Mouse (Mus musculus) forebrain, postnatal 0 days (tissue): Measurements from ENCODE around the gene Amhr2. TPM values are rescaled to one million over a fixed set of nuclear protein-coding genes. Genes with fewer than 3 reads are reported as not detected.

Source experiments
- ATAC-seq: fragments of 200-750 bp; cut with Nextera tagmentation; 2 replicates; pipeline ENCODE4 v1.8.0; 2017; ENCODE audit warnings: mild to moderate bottlenecking, moderate library complexity
- DNase-seq: peaks from one replicate; pipeline ENCODE4 v3.0.0-alpha.2; 2015
- H3K27ac ChIP-seq: fragments of 300-500 bp; sonication (generic); 2 replicates; pipeline ENCODE4 v1.5.1; 2014; ENCODE audit warnings: low read depth, mild to moderate bottlenecking, antibody characterized with exemption, low read length, moderate library complexity, mixed read lengths
- H3K27me3 ChIP-seq: fragments of 300-500 bp; sonication (generic); 2 replicates; pipeline ENCODE4 v1.6.1; 2014; ENCODE audit warnings: mild to moderate bottlenecking, low read length, mixed read lengths; ENCODE audit not compliant: insufficient read depth
- H3K36me3 ChIP-seq: fragments of 300-500 bp; sonication (generic); 2 replicates; pipeline ENCODE4 v1.6.1; 2014; ENCODE audit warnings: mild to moderate bottlenecking, moderate library complexity; ENCODE audit not compliant: insufficient read depth
- H3K4me1 ChIP-seq: fragments of 300-500 bp; sonication (generic); 2 replicates; pipeline ENCODE4 v1.6.1; 2014; ENCODE audit warnings: antibody characterized with exemption; ENCODE audit not compliant: insufficient read depth
- H3K4me2 ChIP-seq: fragments of 300-500 bp; sonication (generic); 2 replicates; pipeline ENCODE4 v1.6.1; 2014; ENCODE audit warnings: low read depth, mild to moderate bottlenecking, moderate library complexity
- H3K4me3 ChIP-seq: fragments of 300-500 bp; sonication (generic); 2 replicates; pipeline ENCODE4 v1.5.1; 2014; ENCODE audit warnings: low read depth, low read length, mixed read lengths
- H3K9ac ChIP-seq: fragments of 300-500 bp; sonication (generic); 2 replicates; pipeline ENCODE4 v1.6.1; 2014; ENCODE audit warnings: mild to moderate bottlenecking
- H3K9me3 ChIP-seq: fragments of 300-500 bp; sonication (generic); 2 replicates; pipeline ENCODE4 v1.6.1; 2016; ENCODE audit warnings: low read length
- CTCF ChIP-seq: sonication (generic); IDR thresholded peaks from 2 replicates; pipeline ENCODE4 v1.5.1; 2016; ENCODE audit warnings: antibody characterized with exemption, control low read depth, low read depth
- WGBS: fragments of 180-500 bp; shearing (Covaris S2); extraction: QIAGEN DNeasy Blood & Tissue Kit; methylation state at CpG from one replicate; pipeline ENCODE4 v1.1.7; 2014; 5-methylcytosine and 5-hydroxymethylcytosine counted together
- polyA plus RNA-seq: library from polyadenylated mRNA; unstranded; fragments of >200 nt; fragmentation: Nextera tagmentation; extraction: Ambion mirVana; gene quantifications from 2 replicates; pipeline ENCODE4 v1.2.1, GENCODE M21; 2015
- total RNA-seq: library from RNA; depleted of rRNA; stranded (reverse); fragments of >200 nt; gene quantifications from 2 replicates; pipeline ENCODE4 v1.2.3, GENCODE M21; 2014; rRNA removed

Amhr2 gene
- total RNA-seq (0.38 and 1.1 TPM in 2 replicates), polyA plus RNA-seq (0.34 and 0.65 TPM in 2 replicates)

GRCm38 (mm10) chr15:102445146-102445545 lies at the start of gene Amhr2:
TSS of gene Amhr2 (plus strand) at chr15:102445367.
- no peak within 1 kb of the TSS for H3K4me3 ChIP-seq
- H3K4me2 ChIP-seq = no peak within 1 kb of the TSS
- no peaks in the 10 kb centered on the region for H3K27me3 ChIP-seq
- H3K9me3 ChIP-seq = no peaks in the 10 kb centered on the region
- DNase-seq (no peak), ATAC-seq (no peak)
- TF ChIP-seq CTCF = no peak
- no peaks in the 10 kb centered on the region for H3K36me3 ChIP-seq
- H3K27ac ChIP-seq = no peak within 1 kb of the TSS
- 71% methylated on average over 8 of the region's 8 CpGs for WGBS
- H3K9ac ChIP-seq = no peak within 1 kb of the TSS
- H3K4me1 ChIP-seq = no peaks in the 10 kb centered on the region

GRCm38 (mm10) chr15:102398629-102399028 lies 46.5 kb upstream of the Amhr2 start:
- Histone ChIP-seq H3K4me1 (peaks cover 4% of the 10 kb centered on the region; the same call in 1 of the 2 replicates), H3K27me3 (no peaks in the 10 kb centered on the region), H3K4me3 (no peak overlapping the region), H3K9ac (no peak overlapping the region), H3K4me2 (no peak overlapping the region), H3K27ac (no peak overlapping the region), H3K36me3 (no peaks in the 10 kb centered on the region), H3K9me3 (no peaks in the 10 kb centered on the region)
- no peak for DNase-seq
- TF ChIP-seq CTCF = no peak
- 32% methylated on average over 5 of the region's 5 CpGs for WGBS
- ATAC-seq = no peak

- Histone ChIP-seq H3K27ac (0 out of 2 replicates have a peak overlapping the region, but pooled peaks have one; percentile 21), H3K4me2 (peak overlapping the region; percentile 58), H3K27me3 (no peaks in the 10 kb centered on the region), H3K9ac (peak overlapping the region; percentile 51; the same call in 1 of the 2 replicates), H3K4me1 (peaks cover 4% of the 10 kb centered on the region; the same call in 1 of the 2 replicates), H3K9me3 (no peaks in the 10 kb centered on the region), H3K36me3 (no peaks in the 10 kb centered on the region), H3K4me3 (peak overlapping the region; percentile 36)
- TF ChIP-seq CTCF = no peak
- DNase-seq = peak; percentile 33
- peak; percentile 60 for ATAC-seq
- WGBS = 7% methylated on average over 34 of the region's 34 CpGs
Measured at GRCm38 (mm10) chr15:102399229-102400221, 45.6 kb upstream of the Amhr2 start.

GRCm38 (mm10) chr15:102400476-102401045 lies 44.6 kb upstream of the Amhr2 start:
- Histone ChIP-seq H3K27ac (no peak overlapping the region), H3K4me3 (no peak overlapping the region), H3K9ac (no peak overlapping the region), H3K4me2 (no peak overlapping the region), H3K9me3 (no peaks in the 10 kb centered on the region), H3K36me3 (no peaks in the 10 kb centered on the region), H3K4me1 (peaks cover 4% of the 10 kb centered on the region; the same call in 1 of the 2 replicates), H3K27me3 (no peaks in the 10 kb centered on the region)
- TF ChIP-seq CTCF = no peak
- ATAC-seq (no peak), DNase-seq (no peak)
- WGBS = 77% methylated on average over 10 of the region's 10 CpGs

- no peak for TF ChIP-seq CTCF
- no peaks in the 10 kb centered on the region for H3K9me3 ChIP-seq
- no peak for DNase-seq
- no peak for ATAC-seq
- no peak overlapping the region for H3K9ac ChIP-seq
- H3K4me3 ChIP-seq = no peak overlapping the region
- peaks cover 4% of the 10 kb centered on the region; the same call in 1 of the 2 replicates for H3K4me1 ChIP-seq
- H3K27me3 ChIP-seq = no peaks in the 10 kb centered on the region
- no peak overlapping the region for H3K4me2 ChIP-seq
- WGBS = 71% methylated on average over 2 of the region's 2 CpGs
- no peak overlapping the region for H3K27ac ChIP-seq
- H3K36me3 ChIP-seq = no peaks in the 10 kb centered on the region
Measured at GRCm38 (mm10) chr15:102401278-102401677, 43.9 kb upstream of the Amhr2 start.

- H3K9me3 ChIP-seq = no peaks in the 10 kb centered on the region
- peaks cover 6% of the 10 kb centered on the region for H3K4me1 ChIP-seq
- H3K4me2 ChIP-seq = no peak overlapping the region
- H3K27me3 ChIP-seq = no peaks in the 10 kb centered on the region
- H3K36me3 ChIP-seq = no peaks in the 10 kb centered on the region
- ATAC-seq (no peak), DNase-seq (no peak)
- no peak overlapping the region for H3K27ac ChIP-seq
- TF ChIP-seq CTCF = no peak
- no peak overlapping the region for H3K9ac ChIP-seq
- no peak overlapping the region for H3K4me3 ChIP-seq
- 96% methylated on average over 3 of the region's 3 CpGs for WGBS
Measured at GRCm38 (mm10) chr15:102402210-102402609, 43.0 kb upstream of the Amhr2 start.
